Mouse (Mus musculus): Measurements from ENCODE around the gene Etfa. TPM values are rescaled to one million over a fixed set of nuclear protein-coding genes. Genes with fewer than 3 reads are reported as not detected.

Gene Etfa
- polyA plus RNA-seq (2012) = 71.5 and 93.6 TPM in 2 replicates

GRCm38 (mm10) chr9:55512027-55512543 lies at the start of gene Etfa:
Gene Etfa, minus strand, starts transcription at chr9:55512243.
- no peak for TF ChIP-seq GATA1 (IDR thresholded peaks at IDR 0.05; ENCODE audit: low read length)

- no peak for TF ChIP-seq GATA1 (IDR thresholded peaks at IDR 0.05; ENCODE audit: low read length)
Measured at GRCm38 (mm10) chr9:55560960-55561359, 48.9 kb upstream of the Etfa start.

- TF ChIP-seq GATA1 (IDR thresholded peaks at IDR 0.05; ENCODE audit: low read length) = no peak
Measured at GRCm38 (mm10) chr9:55554986-55555385, 42.9 kb upstream of the Etfa start.

GRCm38 (mm10) chr9:55549302-55549890 lies 37.4 kb upstream of the Etfa start:
- TF ChIP-seq GATA1 (IDR thresholded peaks at IDR 0.05; ENCODE audit: low read length) = no peak

GRCm38 (mm10) chr9:55548871-55549270 lies 36.8 kb upstream of the Etfa start:
- no peak for TF ChIP-seq GATA1 (IDR thresholded peaks at IDR 0.05; ENCODE audit: low read length)

- TF ChIP-seq GATA1 (IDR thresholded peaks at IDR 0.05; ENCODE audit: low read length) = no peak
Measured at GRCm38 (mm10) chr9:55546176-55547010, 34.4 kb upstream of the Etfa start.

- no peak for TF ChIP-seq GATA1 (IDR thresholded peaks at IDR 0.05; ENCODE audit: low read length)
Measured at GRCm38 (mm10) chr9:55545556-55546175, 33.6 kb upstream of the Etfa start.

- no peak for TF ChIP-seq GATA1 (IDR thresholded peaks at IDR 0.05; ENCODE audit: low read length)
Measured at GRCm38 (mm10) chr9:55544861-55545555, 33.0 kb upstream of the Etfa start.

- no peak for TF ChIP-seq GATA1 (IDR thresholded peaks at IDR 0.05; ENCODE audit: low read length)
Measured at GRCm38 (mm10) chr9:55543703-55544401, 31.8 kb upstream of the Etfa start.

- TF ChIP-seq GATA1 (IDR thresholded peaks at IDR 0.05; ENCODE audit: low read length) = no peak
Measured at GRCm38 (mm10) chr9:55543336-55543702, 31.3 kb upstream of the Etfa start.

GRCm38 (mm10) chr9:55542366-55543325 lies 30.6 kb upstream of the Etfa start:
- TF ChIP-seq GATA1 (IDR thresholded peaks at IDR 0.05; ENCODE audit: low read length) = no peak

GRCm38 (mm10) chr9:55541681-55542365 lies 29.8 kb upstream of the Etfa start:
- TF ChIP-seq GATA1 (IDR thresholded peaks at IDR 0.05; ENCODE audit: low read length) = no peak

GRCm38 (mm10) chr9:55540888-55541287 lies 28.8 kb upstream of the Etfa start:
- no peak for TF ChIP-seq GATA1 (IDR thresholded peaks at IDR 0.05; ENCODE audit: low read length)
